Mouse (Mus musculus): ENCODE data around the gene Gucy2c. TPM values are rescaled to one million over a fixed set of nuclear protein-coding genes. Genes with fewer than 3 reads are reported as not detected.

The Gucy2c gene
- total and polyA plus RNA-seq, 2 experiments from 2014 or later = 0.55 to 1.1 TPM

GRCm38 (mm10) chr6:136793831-136794525 is 12.4 kb upstream of the Gucy2c start:
- Histone ChIP-seq H3K9ac (replicated peaks; ENCODE audit: low read length, poor library complexity, severe bottlenecking) (no peak overlapping the region), H3K4me3 (ENCODE audit: low read depth, low read length) (peak overlapping the region; percentile 22; the same call in 1 of the 2 replicates), H3K27ac (ENCODE audit: low read depth, low read length) (no peak overlapping the region), H3K4me1 (ENCODE audit: insufficient read depth, low read length) (no peaks in the 10 kb centered on the region), H3K9me3 (ENCODE audit: low read length) (no peaks in the 10 kb centered on the region), H3K4me2 (ENCODE audit: low read depth, low read length, poor library complexity, severe bottlenecking) (peak overlapping the region; percentile 60), H3K36me3 (ENCODE audit: insufficient read depth, low read length) (no peaks in the 10 kb centered on the region), H3K27me3 (ENCODE audit: insufficient read depth, low read length) (no peaks in the 10 kb centered on the region)
- ATAC-seq (ENCODE audit: low FRiP score) = no peak; the same call in 1 of the 2 replicates
- no peak for TF ChIP-seq CTCF (IDR thresholded peaks at IDR 0.05)
- no peak for DNase-seq (ENCODE audit: low spot score)
- under 1% methylated on average over 24 of the region's 24 CpGs for WGBS

DNA sequence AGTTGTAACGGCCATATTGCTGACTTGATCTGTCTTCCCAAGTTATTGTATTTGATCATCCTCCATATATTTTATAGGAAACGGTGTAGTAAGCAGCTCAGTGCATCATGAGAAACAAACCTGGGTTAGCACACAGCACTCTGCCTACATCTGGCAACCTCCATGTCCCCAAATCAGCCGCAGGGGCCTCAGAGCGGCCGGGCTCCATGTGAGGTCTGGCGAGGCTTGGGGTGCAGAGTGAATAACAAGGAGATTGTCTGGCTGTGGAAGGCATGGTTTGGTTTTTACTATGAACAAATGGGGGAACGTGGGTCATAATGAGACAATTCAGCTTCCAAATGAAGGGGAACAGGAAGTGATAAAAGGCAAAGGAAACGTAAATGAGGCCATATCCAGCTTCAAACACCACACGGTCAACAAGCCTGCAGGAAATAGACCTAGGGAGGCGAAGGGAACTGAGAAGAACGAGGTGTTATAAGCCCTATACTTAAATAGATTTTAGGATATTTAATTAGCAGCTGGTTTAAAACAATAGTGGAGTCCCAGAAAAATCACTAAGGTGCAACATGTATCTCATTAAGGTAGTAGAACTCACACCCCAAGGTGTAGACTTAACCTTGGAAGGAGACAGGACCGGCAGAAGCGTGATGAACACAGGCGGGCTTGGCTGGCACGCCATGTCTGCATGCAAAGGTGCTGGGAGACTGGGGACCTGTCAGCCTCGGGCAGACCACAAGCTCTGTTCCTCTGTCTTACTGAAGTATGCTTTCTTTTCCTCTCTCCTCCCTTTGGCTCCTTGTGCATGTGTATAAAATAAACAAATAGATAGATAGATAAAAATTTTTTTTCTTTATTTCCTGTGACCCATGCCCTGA is 11.6 kb upstream of the Gucy2c start:
- Histone ChIP-seq H3K9me3 (ENCODE audit: low read length) (no peaks in the 10 kb centered on the region), H3K9ac (replicated peaks; ENCODE audit: low read length, poor library complexity, severe bottlenecking) (no peak overlapping the region), H3K27ac (ENCODE audit: low read depth, low read length) (no peak overlapping the region), H3K4me3 (ENCODE audit: low read depth, low read length) (peak overlapping the region; percentile 22; the same call in 1 of the 2 replicates), H3K36me3 (ENCODE audit: insufficient read depth, low read length) (no peaks in the 10 kb centered on the region), H3K4me2 (ENCODE audit: low read depth, low read length, poor library complexity, severe bottlenecking) (peak overlapping the region; percentile 60), H3K4me1 (ENCODE audit: insufficient read depth, low read length) (no peaks in the 10 kb centered on the region), H3K27me3 (ENCODE audit: insufficient read depth, low read length) (no peaks in the 10 kb centered on the region)
- no peak for ATAC-seq (ENCODE audit: low FRiP score)
- WGBS = 31% methylated on average over 16 of the region's 16 CpGs
- no peak for DNase-seq (ENCODE audit: low spot score)
- TF ChIP-seq CTCF (IDR thresholded peaks at IDR 0.05) = no peak

DNA sequence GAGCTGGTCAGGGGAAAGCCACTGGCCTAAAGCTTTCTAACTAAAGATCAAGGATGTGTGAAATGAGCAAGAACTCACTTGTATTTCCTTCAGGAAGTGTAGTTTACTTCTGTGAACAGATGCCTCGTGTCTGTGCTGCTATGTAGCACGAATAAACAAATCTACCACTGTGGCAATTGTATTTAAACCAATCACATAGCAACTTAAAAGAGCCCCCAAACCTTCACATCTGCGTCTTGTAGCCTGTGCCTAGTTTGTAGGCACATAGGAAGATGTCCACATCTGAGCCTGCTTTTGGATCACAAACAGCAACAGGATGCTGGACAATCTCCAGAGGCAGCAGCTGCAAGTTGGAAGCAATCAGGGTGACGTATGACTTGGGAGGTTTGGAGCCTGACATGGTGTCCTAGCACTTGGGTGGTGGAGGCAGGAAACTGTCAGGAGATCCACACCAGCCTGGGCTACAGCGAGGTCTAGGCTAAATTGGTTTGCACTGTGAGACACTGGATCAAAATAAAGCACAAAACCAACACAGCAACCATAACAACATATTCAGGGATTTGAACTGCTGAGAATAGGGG is 7.9 kb upstream of the Gucy2c start:
- Histone ChIP-seq H3K9me3 (ENCODE audit: low read length) (no peaks in the 10 kb centered on the region), H3K27me3 (ENCODE audit: insufficient read depth, low read length) (no peaks in the 10 kb centered on the region), H3K4me1 (ENCODE audit: insufficient read depth, low read length) (no peaks in the 10 kb centered on the region; the same call in 1 of the 2 replicates), H3K4me2 (ENCODE audit: low read depth, low read length, poor library complexity, severe bottlenecking) (no peak overlapping the region), H3K27ac (ENCODE audit: low read depth, low read length) (no peak overlapping the region), H3K9ac (replicated peaks; ENCODE audit: low read length, poor library complexity, severe bottlenecking) (no peak overlapping the region), H3K36me3 (ENCODE audit: insufficient read depth, low read length) (no peaks in the 10 kb centered on the region), H3K4me3 (ENCODE audit: low read depth, low read length) (no peak overlapping the region)
- no peak for ATAC-seq (ENCODE audit: low FRiP score)
- 80% methylated on average over 5 of the region's 5 CpGs for WGBS
- TF ChIP-seq CTCF (IDR thresholded peaks at IDR 0.05) = no peak
- no peak for DNase-seq (ENCODE audit: low spot score)

- H3K27me3 ChIP-seq (ENCODE audit: insufficient read depth, low read length) = no peaks in the 10 kb centered on the region
- DNase-seq (ENCODE audit: low spot score) (no peak), ATAC-seq (ENCODE audit: low FRiP score) (no peak)
- H3K4me3 ChIP-seq (ENCODE audit: low read depth, low read length) = no peak overlapping the region
- no peaks in the 10 kb centered on the region for H3K36me3 ChIP-seq (ENCODE audit: insufficient read depth, low read length)
- no peak for TF ChIP-seq CTCF (IDR thresholded peaks at IDR 0.05)
- no peak overlapping the region for H3K27ac ChIP-seq (ENCODE audit: low read depth, low read length)
- WGBS = 73% methylated on average over 9 of the region's 9 CpGs
- H3K9me3 ChIP-seq (ENCODE audit: low read length) = no peaks in the 10 kb centered on the region
- H3K9ac ChIP-seq (replicated peaks; ENCODE audit: low read length, poor library complexity, severe bottlenecking) = no peak overlapping the region
- H3K4me2 ChIP-seq (ENCODE audit: low read depth, low read length, poor library complexity, severe bottlenecking) = no peak overlapping the region
- no peaks in the 10 kb centered on the region; the same call in 1 of the 2 replicates for H3K4me1 ChIP-seq (ENCODE audit: insufficient read depth, low read length)
Observed at GRCm38 (mm10) chr6:136782761-136783160, 1.2 kb upstream of the Gucy2c start.

GRCm38 (mm10) chr6:136782146-136782545 is 581 bp upstream of the Gucy2c start:
- TF ChIP-seq CTCF (IDR thresholded peaks at IDR 0.05) = no peak
- ATAC-seq (ENCODE audit: low FRiP score) (no peak), DNase-seq (ENCODE audit: low spot score) (no peak)
- no peak overlapping the region for H3K9ac ChIP-seq (replicated peaks; ENCODE audit: low read length, poor library complexity, severe bottlenecking)
- no peaks in the 10 kb centered on the region; the same call in 1 of the 2 replicates for H3K4me1 ChIP-seq (ENCODE audit: insufficient read depth, low read length)
- H3K36me3 ChIP-seq (ENCODE audit: insufficient read depth, low read length) = no peaks in the 10 kb centered on the region
- WGBS = 80% methylated on average over 12 of the region's 12 CpGs
- no peaks in the 10 kb centered on the region for H3K9me3 ChIP-seq (ENCODE audit: low read length)
- no peak overlapping the region for H3K4me3 ChIP-seq (ENCODE audit: low read depth, low read length)
- no peaks in the 10 kb centered on the region for H3K27me3 ChIP-seq (ENCODE audit: insufficient read depth, low read length)
- no peak overlapping the region for H3K27ac ChIP-seq (ENCODE audit: low read depth, low read length)
- H3K4me2 ChIP-seq (ENCODE audit: low read depth, low read length, poor library complexity, severe bottlenecking) = no peak overlapping the region

All from midbrain, postnatal 0 days (tissue).